Mouse (Mus musculus): ENCODE results near the gene Ppp3ca. TPM values are rescaled to one million over a fixed set of nuclear protein-coding genes. Genes with fewer than 3 reads are reported as not detected.

The Ppp3ca gene
- total and polyA plus RNA-seq, 2 experiments from 2014 or later, result 137 to 177 TPM

- no peak for ATAC-seq
- no peak overlapping the region for H3K4me2 ChIP-seq (ENCODE audit: low read depth, low read length)
- WGBS, result 86% methylated on average over 6 of the region's 6 CpGs
- TF ChIP-seq CTCF (IDR thresholded peaks at IDR 0.05; ENCODE audit: low read depth), result no peak
- no peak for DNase-seq (ENCODE audit: low spot score)
- H3K4me1 ChIP-seq (ENCODE audit: insufficient read depth, low read length), result no peaks in the 10 kb centered on the region
- H3K36me3 ChIP-seq (ENCODE audit: insufficient read depth, low read length), result no peaks in the 10 kb centered on the region
- H3K27me3 ChIP-seq (ENCODE audit: insufficient read depth, low read length), result no peaks in the 10 kb centered on the region
- no peak overlapping the region for H3K4me3 ChIP-seq (ENCODE audit: low read length)
- H3K27ac ChIP-seq, result no peak overlapping the region
- H3K9me3 ChIP-seq (ENCODE audit: low read length), result no peaks in the 10 kb centered on the region
- no peak overlapping the region for H3K9ac ChIP-seq (replicated peaks; ENCODE audit: low read length)
Observed at GRCm38 (mm10) chr3:136900986-136901385, 231.1 kb downstream of the Ppp3ca start.

GRCm38 (mm10) chr3:136902776-136903175 lies 232.9 kb downstream of the Ppp3ca start:
- H3K27ac ChIP-seq, result no peak overlapping the region
- no peak for TF ChIP-seq CTCF (IDR thresholded peaks at IDR 0.05; ENCODE audit: low read depth)
- 94% methylated on average over 18 of the region's 18 CpGs for WGBS
- no peaks in the 10 kb centered on the region for H3K9me3 ChIP-seq (ENCODE audit: low read length)
- peaks cover 2% of the 10 kb centered on the region; the same call in 1 of the 2 replicates for H3K36me3 ChIP-seq (ENCODE audit: insufficient read depth, low read length)
- DNase-seq (ENCODE audit: low spot score), result no peak
- H3K27me3 ChIP-seq (ENCODE audit: insufficient read depth, low read length), result no peaks in the 10 kb centered on the region
- ATAC-seq, result no peak
- no peak overlapping the region for H3K4me2 ChIP-seq (ENCODE audit: low read depth, low read length)
- no peaks in the 10 kb centered on the region for H3K4me1 ChIP-seq (ENCODE audit: insufficient read depth, low read length)
- no peak overlapping the region for H3K9ac ChIP-seq (replicated peaks; ENCODE audit: low read length)
- H3K4me3 ChIP-seq (ENCODE audit: low read length), result no peak overlapping the region

GRCm38 (mm10) chr3:136905577-136905976 lies 235.7 kb downstream of the Ppp3ca start:
- H3K9me3 ChIP-seq (ENCODE audit: low read length), result no peaks in the 10 kb centered on the region

GRCm38 (mm10) chr3:136909534-136909933 lies 239.6 kb downstream of the Ppp3ca start:
- H3K27me3 ChIP-seq (ENCODE audit: insufficient read depth, low read length), result no peaks in the 10 kb centered on the region
- H3K4me1 ChIP-seq (ENCODE audit: insufficient read depth, low read length), result no peaks in the 10 kb centered on the region
- H3K4me2 ChIP-seq (ENCODE audit: low read depth, low read length), result no peak overlapping the region
- no peaks in the 10 kb centered on the region for H3K9me3 ChIP-seq (ENCODE audit: low read length)
- 58% methylated on average over 3 of the region's 3 CpGs for WGBS
- DNase-seq (ENCODE audit: low spot score), result no peak
- H3K36me3 ChIP-seq (ENCODE audit: insufficient read depth, low read length), result peaks cover 8% of the 10 kb centered on the region; the same call in 1 of the 2 replicates
- TF ChIP-seq CTCF (IDR thresholded peaks at IDR 0.05; ENCODE audit: low read depth), result no peak
- ATAC-seq, result no peak
- no peak overlapping the region for H3K27ac ChIP-seq
- no peak overlapping the region for H3K9ac ChIP-seq (replicated peaks; ENCODE audit: low read length)
- H3K4me3 ChIP-seq (ENCODE audit: low read length), result no peak overlapping the region

More at GRCm38 (mm10) chr3:136905577-136905976, 235.7 kb downstream of the Ppp3ca start:
- H3K27ac ChIP-seq, result no peak overlapping the region
- H3K4me2 ChIP-seq (ENCODE audit: low read depth, low read length), result no peak overlapping the region
- no peak overlapping the region for H3K4me3 ChIP-seq (ENCODE audit: low read length)
- no peaks in the 10 kb centered on the region for H3K27me3 ChIP-seq (ENCODE audit: insufficient read depth, low read length)
- ATAC-seq (0 out of 2 replicates have a peak, but pooled peaks have one; percentile 21), DNase-seq (ENCODE audit: low spot score) (peak; percentile 39)
- H3K4me1 ChIP-seq (ENCODE audit: insufficient read depth, low read length), result no peaks in the 10 kb centered on the region
- peaks cover 8% of the 10 kb centered on the region; the same call in 1 of the 2 replicates for H3K36me3 ChIP-seq (ENCODE audit: insufficient read depth, low read length)
- 72% methylated on average over 1 of the region's 1 CpGs for WGBS
- peak; percentile 71 for TF ChIP-seq CTCF (IDR thresholded peaks at IDR 0.05; ENCODE audit: low read depth)
- H3K9ac ChIP-seq (replicated peaks; ENCODE audit: low read length), result no peak overlapping the region

GRCm38 (mm10) chr3:136911276-136911675 lies 241.4 kb downstream of the Ppp3ca start:
- DNase-seq (ENCODE audit: low spot score) (no peak), ATAC-seq (no peak)
- 81% methylated on average over 8 of the region's 8 CpGs for WGBS
- peaks cover 8% of the 10 kb centered on the region; the same call in 1 of the 2 replicates for H3K36me3 ChIP-seq (ENCODE audit: insufficient read depth, low read length)
- H3K4me2 ChIP-seq (ENCODE audit: low read depth, low read length), result no peak overlapping the region
- no peaks in the 10 kb centered on the region for H3K27me3 ChIP-seq (ENCODE audit: insufficient read depth, low read length)
- no peak for TF ChIP-seq CTCF (IDR thresholded peaks at IDR 0.05; ENCODE audit: low read depth)
- no peaks in the 10 kb centered on the region for H3K9me3 ChIP-seq (ENCODE audit: low read length)
- no peak overlapping the region for H3K9ac ChIP-seq (replicated peaks; ENCODE audit: low read length)
- H3K27ac ChIP-seq, result no peak overlapping the region
- no peak overlapping the region for H3K4me3 ChIP-seq (ENCODE audit: low read length)
- no peaks in the 10 kb centered on the region for H3K4me1 ChIP-seq (ENCODE audit: insufficient read depth, low read length)

- 67% methylated on average over 7 of the region's 7 CpGs for WGBS
- no peak overlapping the region for H3K4me3 ChIP-seq (ENCODE audit: low read length)
- no peak for TF ChIP-seq CTCF (IDR thresholded peaks at IDR 0.05; ENCODE audit: low read depth)
- ATAC-seq (no peak), DNase-seq (ENCODE audit: low spot score) (no peak)
- H3K9ac ChIP-seq (replicated peaks; ENCODE audit: low read length), result no peak overlapping the region
- no peaks in the 10 kb centered on the region for H3K4me1 ChIP-seq (ENCODE audit: insufficient read depth, low read length)
- H3K9me3 ChIP-seq (ENCODE audit: low read length), result no peaks in the 10 kb centered on the region
- peaks cover 7% of the 10 kb centered on the region; the same call in 1 of the 2 replicates for H3K36me3 ChIP-seq (ENCODE audit: insufficient read depth, low read length)
- H3K27ac ChIP-seq, result no peak overlapping the region
- H3K4me2 ChIP-seq (ENCODE audit: low read depth, low read length), result no peak overlapping the region
- no peaks in the 10 kb centered on the region for H3K27me3 ChIP-seq (ENCODE audit: insufficient read depth, low read length)
Observed at GRCm38 (mm10) chr3:136917080-136917479, 247.2 kb downstream of the Ppp3ca start.

GRCm38 (mm10) chr3:136933071-136933470 lies 263.1 kb downstream of the Ppp3ca start:
- Histone ChIP-seq H3K27me3 (ENCODE audit: insufficient read depth, low read length) (no peaks in the 10 kb centered on the region), H3K27ac (no peak overlapping the region), H3K4me1 (ENCODE audit: insufficient read depth, low read length) (no peaks in the 10 kb centered on the region), H3K9ac (replicated peaks; ENCODE audit: low read length) (no peak overlapping the region), H3K4me2 (ENCODE audit: low read depth, low read length) (no peak overlapping the region), H3K36me3 (ENCODE audit: insufficient read depth, low read length) (peaks cover 16% of the 10 kb centered on the region; the same call in 1 of the 2 replicates), H3K4me3 (ENCODE audit: low read length) (no peak overlapping the region), H3K9me3 (ENCODE audit: low read length) (no peaks in the 10 kb centered on the region)
- no peak for DNase-seq (ENCODE audit: low spot score)
- ATAC-seq, result no peak
- TF ChIP-seq CTCF (IDR thresholded peaks at IDR 0.05; ENCODE audit: low read depth), result no peak
